Mouse (Mus musculus) A20 (cell line): ENCODE data around the gene Senp6.
A peak's percentile ranks its signal among the peaks of the same experiment; 100 is the strongest.

Source experiments
- DNase-seq: peaks from one replicate; pipeline ENCODE4 v3.0.0-alpha.2; 2011; ENCODE audit warnings: low read depth, low spot score

Gene Senp6

GRCm38 (mm10) chr9:80074949-80075348, 8.2 kb downstream of the Senp6 start:
- DNase-seq = no peak

DNA sequence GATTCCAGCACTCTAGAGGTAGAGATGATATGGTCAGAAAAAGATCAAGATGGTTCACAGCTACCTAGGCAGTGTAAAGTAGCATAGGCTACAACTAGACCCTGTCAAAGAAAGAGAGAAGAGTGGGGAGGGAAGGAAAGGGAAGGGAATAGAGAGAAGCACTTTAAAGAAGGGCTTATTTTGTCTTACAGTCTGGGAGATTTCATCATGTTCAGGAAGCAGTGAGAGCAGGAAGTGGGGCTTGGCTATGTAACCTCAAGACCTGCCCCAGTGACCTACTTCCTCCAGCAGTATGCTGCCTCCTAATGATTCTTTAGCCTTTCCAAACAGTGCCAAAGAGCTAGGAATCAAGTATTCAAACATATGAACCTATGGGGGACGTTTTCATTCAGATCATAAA, 14.2 kb downstream of the Senp6 start:
- peak; percentile 43 for DNase-seq

GRCm38 (mm10) chr9:80084429-80085092, 17.9 kb downstream of the Senp6 start:
- no peak for DNase-seq

DNA sequence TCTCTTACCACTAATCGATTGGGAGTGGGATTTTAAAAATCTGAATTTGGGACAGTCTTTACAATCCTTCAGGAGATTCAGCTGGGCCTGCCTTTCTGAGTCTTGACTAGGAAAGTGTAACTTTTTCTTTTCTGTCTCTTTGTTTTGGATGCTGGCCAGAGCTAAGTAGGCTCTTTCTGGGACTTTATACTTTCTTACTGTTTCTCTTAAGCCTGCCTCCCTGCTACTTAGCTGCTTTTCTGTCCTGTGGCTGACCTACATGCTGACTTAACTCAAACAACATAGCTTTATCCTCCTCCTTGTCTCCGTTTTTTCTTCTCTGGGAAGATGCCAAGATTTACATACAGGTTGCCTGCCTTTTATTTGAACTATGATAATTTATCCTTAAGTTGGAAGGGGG, 19.0 kb downstream of the Senp6 start:
- DNase-seq = no peak

GRCm38 (mm10) chr9:80086272-80086966, 19.7 kb downstream of the Senp6 start:
- DNase-seq = peak; percentile 67

DNA sequence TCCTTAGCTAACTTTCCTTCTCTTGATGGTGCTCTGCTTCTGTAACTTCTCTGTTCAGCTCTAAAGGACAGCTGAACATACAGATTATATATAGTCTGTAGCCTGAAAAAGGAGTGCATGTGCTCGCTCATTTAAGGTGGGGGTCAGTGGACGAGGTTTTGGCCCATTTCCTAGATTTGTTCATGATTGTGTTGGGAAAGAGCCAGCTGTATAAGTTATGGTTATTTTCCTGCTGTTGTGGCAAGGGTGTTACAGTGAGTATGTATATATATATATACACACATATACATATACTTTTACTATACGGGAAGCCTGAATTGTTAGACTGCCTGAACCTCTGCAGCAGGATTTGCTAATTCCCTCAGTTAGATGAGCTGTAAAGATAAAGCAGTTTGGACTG, 22.7 kb downstream of the Senp6 start:
- DNase-seq = no peak

DNA sequence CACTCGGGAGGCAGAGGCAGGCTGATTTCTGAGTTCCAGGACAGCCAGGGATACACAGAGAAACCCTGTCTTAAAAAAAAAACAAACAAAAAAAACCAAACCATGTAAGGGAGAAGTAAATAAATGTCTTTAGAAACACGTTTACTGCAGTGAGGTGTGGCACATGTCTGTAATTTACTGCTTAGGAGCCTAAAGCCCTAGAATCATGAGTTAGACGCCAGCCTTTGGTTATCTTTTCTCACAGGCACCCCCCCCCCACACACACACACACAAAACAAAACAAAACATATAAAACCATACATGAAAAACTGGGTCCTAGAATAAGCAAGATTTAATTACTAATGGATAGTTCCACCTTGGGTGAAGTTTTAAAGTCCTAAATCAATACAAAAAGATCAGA, 29.6 kb downstream of the Senp6 start:
- DNase-seq = no peak

DNA sequence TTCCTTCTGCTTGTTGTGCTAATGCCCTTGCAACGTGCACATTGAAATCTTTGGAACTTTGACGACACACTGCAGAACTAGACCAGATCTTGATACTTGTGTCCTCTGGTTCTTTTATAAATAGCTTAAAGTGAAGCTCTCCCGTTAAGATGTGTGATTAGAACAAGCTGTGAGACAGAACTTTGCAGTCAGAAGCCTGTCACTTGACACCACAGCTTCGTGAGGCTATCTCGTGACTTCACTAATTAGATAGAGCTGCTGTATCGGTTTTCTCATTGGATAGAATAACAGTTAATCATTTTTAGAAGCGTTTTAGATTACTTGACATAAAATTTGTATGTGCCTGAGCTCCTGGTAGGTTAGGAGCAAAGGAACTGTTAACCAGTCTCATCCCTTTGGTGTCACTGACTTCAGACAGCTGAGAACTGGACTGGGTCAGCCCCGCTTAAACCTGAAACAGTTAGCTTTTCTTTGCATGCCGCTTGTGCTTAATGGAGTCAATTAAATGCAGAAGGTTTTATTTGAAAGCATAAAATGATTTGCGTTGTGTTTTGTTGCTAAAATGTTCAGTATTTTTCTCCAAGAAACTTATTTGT, 79.4 kb downstream of the Senp6 start:
- DNase-seq = no peak

DNA sequence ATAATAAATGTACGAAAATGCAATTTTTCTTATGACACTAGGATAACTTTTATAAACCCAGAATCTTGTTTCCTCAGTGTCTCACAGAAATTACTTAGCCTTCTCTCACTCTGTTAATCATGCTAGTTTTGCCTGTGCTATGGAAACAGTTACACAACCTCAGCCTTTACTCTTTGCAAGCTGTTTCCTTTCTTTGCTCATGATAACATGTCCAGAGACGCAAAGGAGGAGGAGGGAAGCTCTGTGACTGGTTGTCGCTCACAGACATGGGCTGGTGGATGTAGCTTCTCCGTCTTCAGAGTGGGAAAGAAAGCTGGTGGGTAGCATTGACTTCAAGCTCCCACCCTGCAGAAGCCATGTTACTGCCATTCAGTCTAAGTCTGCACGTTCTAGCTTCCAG, 82.9 kb downstream of the Senp6 start:
- no peak for DNase-seq

DNA sequence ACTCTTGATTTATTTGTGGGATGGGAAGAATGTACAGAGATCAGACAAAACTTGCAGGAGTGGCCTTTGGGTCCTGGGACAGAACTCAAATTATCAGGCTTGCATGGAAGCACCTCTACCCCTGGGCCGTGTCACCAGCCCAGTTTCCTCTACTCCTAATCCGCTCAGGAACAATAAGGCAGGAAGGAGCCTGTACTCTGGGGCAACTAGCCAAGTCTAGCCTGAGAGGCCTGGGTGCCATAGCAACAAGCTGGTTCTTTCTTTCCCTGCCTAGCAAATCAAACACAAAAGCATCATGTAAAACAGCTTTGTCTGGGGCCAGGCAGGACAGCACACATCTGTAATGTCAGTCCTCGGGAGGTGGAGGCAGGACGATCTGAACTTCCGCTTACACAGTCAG, 88.6 kb downstream of the Senp6 start:
- DNase-seq = no peak

GRCm38 (mm10) chr9:80156780-80157179, 90.1 kb downstream of the Senp6 start:
- DNase-seq = no peak

- DNase-seq = no peak
Observed at GRCm38 (mm10) chr9:80157840-80158465, 91.2 kb downstream of the Senp6 start.

- no peak for DNase-seq
Observed at GRCm38 (mm10) chr9:80158937-80159336, 92.2 kb downstream of the Senp6 start.

DNA sequence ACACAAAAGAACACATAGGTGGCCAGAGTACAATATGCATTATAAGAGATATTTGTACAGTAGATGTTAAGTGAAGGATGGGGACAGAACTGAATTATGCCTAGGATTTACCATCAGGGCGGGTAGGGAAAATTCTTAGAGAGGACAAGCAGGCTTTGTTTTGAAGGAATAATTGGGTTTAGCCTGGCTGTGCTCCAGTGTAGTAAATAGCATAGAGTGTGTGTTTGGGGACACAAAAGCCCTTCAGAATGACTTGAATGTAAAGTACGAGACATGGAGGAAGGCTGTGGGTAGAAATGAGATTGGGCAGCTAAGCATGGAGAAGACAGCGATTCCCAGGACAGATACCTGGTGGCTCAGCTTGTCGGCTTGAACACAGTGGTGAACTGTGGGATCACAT, 94.7 kb downstream of the Senp6 start:
- no peak for DNase-seq

DNA sequence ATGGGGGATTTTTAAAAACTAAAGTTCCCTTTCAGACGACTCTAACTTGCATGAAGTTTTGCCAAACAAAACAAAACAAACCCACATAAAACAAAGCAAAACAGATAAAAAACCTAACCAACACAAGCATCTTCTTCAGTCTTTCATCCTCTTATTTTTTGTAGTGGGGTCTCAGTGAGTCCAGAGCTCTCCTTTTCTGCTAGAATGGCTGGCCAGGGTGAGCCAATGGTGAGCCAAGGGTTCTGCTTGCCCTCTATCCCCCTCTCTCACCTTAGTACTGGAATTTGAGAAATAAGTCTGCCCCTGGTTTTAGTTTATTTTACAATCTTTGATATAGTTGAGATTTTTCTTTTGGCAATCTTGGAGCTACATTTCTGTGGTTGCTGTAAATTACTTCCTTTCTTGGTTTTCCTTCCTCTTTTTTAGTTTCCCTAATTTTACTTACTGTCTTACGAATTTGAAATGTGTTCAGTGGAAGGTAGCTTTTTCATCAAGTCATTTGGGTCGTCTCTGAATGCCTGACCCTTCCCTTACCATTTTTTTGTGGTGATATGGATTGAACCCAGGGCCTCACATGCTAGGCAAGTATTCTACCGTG, 96.5 kb downstream of the Senp6 start:
- peak; percentile 72 for DNase-seq

DNA sequence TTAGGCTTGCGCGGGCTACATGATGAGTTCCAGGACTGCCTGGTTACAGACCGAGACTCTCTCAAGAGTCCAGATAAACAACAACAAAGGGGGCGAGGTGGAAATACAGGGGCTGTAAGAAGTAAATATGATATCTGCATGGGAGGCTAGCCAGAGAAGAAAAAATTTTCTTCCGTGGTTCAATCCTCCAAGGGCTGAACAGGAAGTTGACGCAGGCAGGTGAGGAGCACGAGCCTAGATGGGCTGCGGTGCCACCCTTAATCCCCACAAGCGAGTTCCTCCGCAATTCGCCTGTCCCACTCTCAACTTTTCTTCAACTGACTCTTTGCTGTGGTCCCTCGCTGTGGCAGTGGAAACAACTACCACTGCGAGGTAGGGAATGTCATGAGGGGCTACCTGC, 97.5 kb downstream of the Senp6 start:
- DNase-seq = peak; percentile 90

GRCm38 (mm10) chr9:80164611-80165474, 98.1 kb downstream of the Senp6 start, which contains the start of gene Myo6:
Myo6 (plus strand) TSS chr9:80165031.
- peak; percentile 91 for DNase-seq

DNA sequence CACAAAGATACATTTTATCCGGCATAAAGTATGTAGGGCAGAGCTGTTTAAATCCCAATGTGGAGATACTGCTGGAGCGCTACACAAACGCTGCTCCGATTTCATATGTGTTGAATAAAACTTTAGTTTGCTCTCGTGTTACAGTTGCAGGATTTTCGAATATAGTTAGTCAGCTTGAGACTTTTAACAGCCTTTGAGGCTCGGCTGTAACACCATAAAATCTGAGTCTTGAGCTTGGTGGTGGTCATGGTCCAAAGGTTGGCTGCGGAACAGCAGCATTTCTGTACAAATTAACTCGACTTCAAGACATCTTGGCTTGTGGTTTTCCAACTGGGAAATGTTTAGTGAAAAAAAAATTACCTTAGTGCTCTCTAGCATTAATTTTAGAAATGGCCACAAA, 99.0 kb downstream of the Senp6 start:
- DNase-seq = no peak

DNA sequence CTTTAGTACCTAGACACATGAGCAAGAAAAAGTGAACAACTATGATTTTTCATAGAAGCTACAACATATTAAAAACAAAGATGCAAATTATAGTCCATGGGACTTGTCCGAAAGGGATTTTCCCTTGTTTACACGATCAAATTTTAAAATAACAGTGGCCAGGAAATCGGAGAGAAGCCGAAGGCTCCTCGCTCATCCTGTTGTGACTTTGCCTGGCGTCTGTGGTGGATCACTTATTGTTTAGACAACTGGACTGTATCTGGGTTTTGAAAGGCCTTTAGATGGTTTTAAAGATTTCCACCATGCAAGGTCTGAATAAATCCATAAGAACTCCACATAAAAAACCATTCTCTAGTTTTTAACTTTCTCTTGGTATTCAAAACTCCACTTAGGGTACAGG, 99.7 kb downstream of the Senp6 start:
- no peak for DNase-seq

GRCm38 (mm10) chr9:80167089-80167488, 100.4 kb downstream of the Senp6 start:
- DNase-seq = no peak

DNA sequence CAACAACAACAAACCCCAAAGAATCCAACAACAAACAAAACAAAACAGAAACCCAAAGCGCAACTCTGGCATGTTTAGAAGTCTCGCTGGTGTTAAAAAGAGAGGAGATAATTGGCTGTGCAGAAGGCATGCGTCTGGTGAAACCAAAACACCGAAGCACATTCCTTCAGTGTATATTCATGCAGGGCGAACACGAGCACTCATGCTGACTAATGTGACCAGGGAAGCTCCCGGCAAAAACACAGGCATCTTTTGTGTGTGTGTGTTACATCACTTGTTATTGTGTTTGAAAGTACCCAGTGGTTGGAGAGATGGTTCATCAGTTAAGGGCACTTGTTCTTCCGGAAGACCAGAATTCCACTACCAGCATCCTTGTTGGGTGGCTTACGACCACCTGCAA, 102.8 kb downstream of the Senp6 start:
- DNase-seq = no peak
